Mouse (Mus musculus): ENCODE data around the gene Irf1. TPM values are rescaled to one million over a fixed set of nuclear protein-coding genes. Genes with fewer than 3 reads are reported as not detected.

Irf1 gene
- polyA plus RNA-seq, 1 experiment from 2014 or later, result 17.7 TPM

DNA sequence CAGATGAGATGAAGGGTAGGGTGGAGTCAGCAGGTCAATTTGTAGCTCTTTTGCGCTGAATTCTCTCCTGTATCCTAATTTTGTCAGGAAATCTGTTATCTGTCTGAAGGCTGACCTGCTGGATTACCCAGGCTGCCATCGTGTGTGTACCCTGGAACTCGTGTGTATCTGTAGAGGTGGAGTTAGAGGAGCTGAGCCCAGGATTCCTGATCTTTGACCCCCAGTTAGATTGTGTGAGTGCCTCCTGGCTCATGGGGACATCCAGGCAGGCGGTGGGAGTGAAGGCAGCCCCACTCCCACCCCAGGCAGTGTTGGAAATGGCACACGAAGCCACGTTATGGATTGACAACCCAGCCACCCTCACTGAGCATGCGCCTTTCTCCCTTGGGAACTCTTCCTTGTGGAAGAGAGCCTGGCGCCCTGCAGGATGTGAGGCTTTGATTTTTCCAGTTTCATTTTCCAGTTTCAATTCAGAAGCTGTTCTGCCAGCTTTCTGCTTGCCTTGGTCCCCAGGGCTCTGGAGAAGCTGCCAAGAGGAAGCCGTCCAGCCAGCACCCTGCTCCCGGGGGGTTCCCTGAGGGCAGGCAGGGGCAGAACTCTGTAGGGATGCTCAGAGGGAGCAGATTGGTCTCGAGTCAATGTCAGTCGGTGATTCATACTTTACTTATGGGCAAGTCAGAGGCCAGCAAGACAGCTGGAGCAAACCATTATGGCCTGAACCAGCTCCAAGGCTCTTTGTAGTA is 26.8 kb downstream of the Irf1 start:
- Histone ChIP-seq H3K9ac (ENCODE audit: low read depth, low read length) (no peak overlapping the region), H3K9me3 (replicated peaks; ENCODE audit: control insufficient read depth, low read length) (no peaks in the 10 kb centered on the region), H3K36me3 (ENCODE audit: control insufficient read depth, insufficient read depth) (no peaks in the 10 kb centered on the region), H3K4me2 (ENCODE audit: low read depth, low read length) (no peak overlapping the region; the same call in 1 of the 2 replicates), H3K4me3 (ENCODE audit: low read depth, low read length) (no peak overlapping the region), H3K4me1 (ENCODE audit: control insufficient read depth, low read depth, low read length) (peaks cover 24% of the 10 kb centered on the region), H3K27ac (ENCODE audit: low read length) (peak overlapping the region; percentile 93), H3K27me3 (ENCODE audit: control insufficient read depth, insufficient read depth, low read depth, low read length) (no peaks in the 10 kb centered on the region)
- ATAC-seq (ENCODE audit: low read depth), result peak; percentile 62
- 45% methylated on average over 12 of the region's 12 CpGs for WGBS (ENCODE audit: insufficient replicate concordance)

DNA sequence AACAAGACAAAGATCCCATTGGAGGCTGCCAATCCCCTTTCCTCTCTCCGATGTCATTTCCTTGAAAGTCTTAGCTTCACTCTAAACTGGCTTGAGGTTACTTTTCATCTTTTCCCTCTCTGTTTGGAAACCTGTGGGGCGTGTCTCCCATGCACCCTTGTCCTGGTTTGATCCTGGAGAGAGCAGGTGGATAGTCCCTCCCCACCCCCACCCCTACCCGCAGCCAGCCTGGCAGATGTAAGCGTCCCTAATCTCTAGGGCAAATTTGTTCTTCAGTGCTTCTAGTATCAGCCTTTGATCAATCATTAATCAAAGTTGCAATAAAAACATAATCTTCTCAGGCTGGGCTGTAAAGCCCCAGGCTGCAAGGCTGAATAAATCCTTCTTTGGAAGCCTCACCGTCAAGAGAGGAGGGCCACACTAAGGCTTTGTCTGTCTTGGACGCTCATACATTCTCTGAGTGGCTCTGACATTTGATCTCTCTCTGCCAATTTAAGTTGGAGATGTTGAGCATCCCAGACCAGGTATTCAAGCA is 27.6 kb downstream of the Irf1 start:
- Histone ChIP-seq H3K4me2 (ENCODE audit: low read depth, low read length) (no peak overlapping the region), H3K9ac (ENCODE audit: low read depth, low read length) (no peak overlapping the region), H3K36me3 (ENCODE audit: control insufficient read depth, insufficient read depth) (no peaks in the 10 kb centered on the region), H3K9me3 (replicated peaks; ENCODE audit: control insufficient read depth, low read length) (no peaks in the 10 kb centered on the region), H3K27me3 (ENCODE audit: control insufficient read depth, insufficient read depth, low read depth, low read length) (no peaks in the 10 kb centered on the region), H3K4me3 (ENCODE audit: low read depth, low read length) (no peak overlapping the region), H3K4me1 (ENCODE audit: control insufficient read depth, low read depth, low read length) (peaks cover 24% of the 10 kb centered on the region), H3K27ac (ENCODE audit: low read length) (no peak overlapping the region)
- ATAC-seq (ENCODE audit: low read depth), result no peak
- WGBS (ENCODE audit: insufficient replicate concordance), result 53% methylated on average over 6 of the region's 6 CpGs

GRCm38 (mm10) chr11:53798041-53798711 is 28.4 kb downstream of the Irf1 start:
- no peaks in the 10 kb centered on the region for H3K36me3 ChIP-seq (ENCODE audit: control insufficient read depth, insufficient read depth)
- WGBS (ENCODE audit: insufficient replicate concordance), result 72% methylated on average over 10 of the region's 10 CpGs
- H3K27ac ChIP-seq (ENCODE audit: low read length), result no peak overlapping the region
- no peak overlapping the region for H3K4me2 ChIP-seq (ENCODE audit: low read depth, low read length)
- no peak for ATAC-seq (ENCODE audit: low read depth)
- H3K9ac ChIP-seq (ENCODE audit: low read depth, low read length), result no peak overlapping the region
- H3K9me3 ChIP-seq (replicated peaks; ENCODE audit: control insufficient read depth, low read length), result no peaks in the 10 kb centered on the region
- peaks cover 24% of the 10 kb centered on the region for H3K4me1 ChIP-seq (ENCODE audit: control insufficient read depth, low read depth, low read length)
- no peak overlapping the region for H3K4me3 ChIP-seq (ENCODE audit: low read depth, low read length)
- H3K27me3 ChIP-seq (ENCODE audit: control insufficient read depth, insufficient read depth, low read depth, low read length), result no peaks in the 10 kb centered on the region

GRCm38 (mm10) chr11:53800036-53800435 is 30.2 kb downstream of the Irf1 start:
- peaks cover 14% of the 10 kb centered on the region for H3K4me1 ChIP-seq (ENCODE audit: control insufficient read depth, low read depth, low read length)
- no peak overlapping the region for H3K9ac ChIP-seq (ENCODE audit: low read depth, low read length)
- no peak overlapping the region for H3K4me2 ChIP-seq (ENCODE audit: low read depth, low read length)
- H3K27me3 ChIP-seq (ENCODE audit: control insufficient read depth, insufficient read depth, low read depth, low read length), result no peaks in the 10 kb centered on the region
- WGBS (ENCODE audit: insufficient replicate concordance), result 53% methylated on average over 4 of the region's 4 CpGs
- no peaks in the 10 kb centered on the region for H3K9me3 ChIP-seq (replicated peaks; ENCODE audit: control insufficient read depth, low read length)
- no peaks in the 10 kb centered on the region for H3K36me3 ChIP-seq (ENCODE audit: control insufficient read depth, insufficient read depth)
- no peak for ATAC-seq (ENCODE audit: low read depth)
- no peak overlapping the region for H3K4me3 ChIP-seq (ENCODE audit: low read depth, low read length)
- H3K27ac ChIP-seq (ENCODE audit: low read length), result no peak overlapping the region

DNA sequence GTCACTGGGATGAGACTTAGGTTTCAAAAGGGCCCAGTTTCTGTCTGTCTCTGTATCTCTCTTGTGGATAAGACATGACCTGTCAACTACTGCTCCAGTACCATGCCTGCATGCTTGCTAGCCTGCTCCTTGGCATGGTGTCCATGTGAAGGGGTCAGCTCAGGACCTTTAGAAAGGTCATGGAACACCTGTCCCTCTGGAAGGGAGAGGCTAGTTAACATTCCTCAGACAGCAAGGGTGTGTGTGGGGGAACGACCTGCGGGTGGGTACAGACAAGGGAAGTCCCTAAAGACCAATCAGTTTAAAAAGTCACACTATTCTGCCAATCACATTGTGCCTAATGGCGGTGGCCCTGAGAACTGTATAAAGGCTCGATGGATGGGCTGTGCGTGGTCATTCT is 31.2 kb downstream of the Irf1 start:
- H3K9ac ChIP-seq (ENCODE audit: low read depth, low read length), result no peak overlapping the region
- H3K36me3 ChIP-seq (ENCODE audit: control insufficient read depth, insufficient read depth), result no peaks in the 10 kb centered on the region
- WGBS (ENCODE audit: insufficient replicate concordance), result 73% methylated on average over 5 of the region's 5 CpGs
- H3K27ac ChIP-seq (ENCODE audit: low read length), result no peak overlapping the region
- H3K4me3 ChIP-seq (ENCODE audit: low read depth, low read length), result no peak overlapping the region
- peaks cover 10% of the 10 kb centered on the region for H3K4me1 ChIP-seq (ENCODE audit: control insufficient read depth, low read depth, low read length)
- H3K27me3 ChIP-seq (ENCODE audit: control insufficient read depth, insufficient read depth, low read depth, low read length), result no peaks in the 10 kb centered on the region
- ATAC-seq (ENCODE audit: low read depth), result no peak
- H3K9me3 ChIP-seq (replicated peaks; ENCODE audit: control insufficient read depth, low read length), result no peaks in the 10 kb centered on the region
- H3K4me2 ChIP-seq (ENCODE audit: low read depth, low read length), result no peak overlapping the region

GRCm38 (mm10) chr11:53803093-53803492 is 33.3 kb downstream of the Irf1 start:
- no peak overlapping the region for H3K4me3 ChIP-seq (ENCODE audit: low read depth, low read length)
- no peak for ATAC-seq (ENCODE audit: low read depth)
- no peak overlapping the region for H3K27ac ChIP-seq (ENCODE audit: low read length)
- no peaks in the 10 kb centered on the region for H3K36me3 ChIP-seq (ENCODE audit: control insufficient read depth, insufficient read depth)
- H3K4me1 ChIP-seq (ENCODE audit: control insufficient read depth, low read depth, low read length), result peaks cover 4% of the 10 kb centered on the region
- no peaks in the 10 kb centered on the region for H3K9me3 ChIP-seq (replicated peaks; ENCODE audit: control insufficient read depth, low read length)
- no peak overlapping the region for H3K4me2 ChIP-seq (ENCODE audit: low read depth, low read length)
- H3K9ac ChIP-seq (ENCODE audit: low read depth, low read length), result no peak overlapping the region
- H3K27me3 ChIP-seq (ENCODE audit: control insufficient read depth, insufficient read depth, low read depth, low read length), result no peaks in the 10 kb centered on the region
- 37% methylated on average over 12 of the region's 12 CpGs for WGBS (ENCODE audit: insufficient replicate concordance)

- no peak overlapping the region for H3K4me2 ChIP-seq (ENCODE audit: low read depth, low read length)
- no peaks in the 10 kb centered on the region for H3K9me3 ChIP-seq (replicated peaks; ENCODE audit: control insufficient read depth, low read length)
- H3K27me3 ChIP-seq (ENCODE audit: control insufficient read depth, insufficient read depth, low read depth, low read length), result no peaks in the 10 kb centered on the region
- peaks cover 4% of the 10 kb centered on the region; the same call in 1 of the 2 replicates for H3K4me1 ChIP-seq (ENCODE audit: control insufficient read depth, low read depth, low read length)
- H3K9ac ChIP-seq (ENCODE audit: low read depth, low read length), result no peak overlapping the region
- no peak overlapping the region for H3K4me3 ChIP-seq (ENCODE audit: low read depth, low read length)
- no peak overlapping the region for H3K27ac ChIP-seq (ENCODE audit: low read length)
- no peaks in the 10 kb centered on the region for H3K36me3 ChIP-seq (ENCODE audit: control insufficient read depth, insufficient read depth)
- ATAC-seq (ENCODE audit: low read depth), result no peak
- 44% methylated on average over 6 of the region's 6 CpGs for WGBS (ENCODE audit: insufficient replicate concordance)
These were observed 33.7 kb downstream of the Irf1 start for GRCm38 (mm10) chr11:53803494-53803893.

DNA sequence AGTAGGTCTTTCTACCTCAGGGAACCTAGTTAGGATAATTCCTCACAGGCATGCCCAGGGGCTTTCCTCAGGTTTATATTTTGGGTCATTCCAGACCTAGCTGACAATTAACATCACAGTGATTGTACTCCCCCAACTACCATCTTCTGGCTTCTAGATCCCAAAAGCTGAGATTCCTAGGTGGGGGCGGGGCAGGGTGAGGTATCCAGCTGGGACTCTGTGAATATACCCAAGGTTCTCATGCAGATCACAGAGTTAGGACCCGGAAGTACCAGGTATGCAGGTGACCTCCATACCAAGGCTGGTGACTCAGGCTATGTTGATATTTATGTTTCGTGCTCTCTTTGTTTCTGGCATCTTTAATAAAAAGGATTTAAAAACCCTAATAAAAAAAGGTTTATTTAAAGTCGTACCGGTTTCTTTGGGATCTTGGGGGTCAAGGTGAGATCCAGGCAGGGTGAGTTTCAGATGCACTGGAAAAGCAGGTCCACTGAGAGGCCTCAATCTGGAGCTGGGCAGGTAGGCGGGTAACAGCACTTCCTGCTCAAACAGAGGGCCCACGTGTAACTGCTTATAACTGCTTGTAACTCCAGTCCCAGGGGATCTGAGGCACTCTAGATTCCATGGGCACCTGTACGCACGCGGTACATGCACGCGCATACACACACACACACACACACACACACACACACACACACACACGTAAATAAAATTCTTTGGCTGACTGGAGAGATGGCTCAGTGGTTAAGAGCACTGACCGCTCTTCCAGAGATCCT is 34.9 kb downstream of the Irf1 start:
- Histone ChIP-seq H3K36me3 (ENCODE audit: control insufficient read depth, insufficient read depth) (no peaks in the 10 kb centered on the region), H3K9ac (ENCODE audit: low read depth, low read length) (no peak overlapping the region), H3K4me1 (ENCODE audit: control insufficient read depth, low read depth, low read length) (peaks cover 4% of the 10 kb centered on the region; the same call in 1 of the 2 replicates), H3K4me3 (ENCODE audit: low read depth, low read length) (no peak overlapping the region), H3K4me2 (ENCODE audit: low read depth, low read length) (no peak overlapping the region), H3K9me3 (replicated peaks; ENCODE audit: control insufficient read depth, low read length) (no peaks in the 10 kb centered on the region), H3K27me3 (ENCODE audit: control insufficient read depth, insufficient read depth, low read depth, low read length) (no peaks in the 10 kb centered on the region), H3K27ac (ENCODE audit: low read length) (no peak overlapping the region)
- 66% methylated on average over 14 of the region's 14 CpGs for WGBS (ENCODE audit: insufficient replicate concordance)
- ATAC-seq (ENCODE audit: low read depth), result no peak
